Mouse (Mus musculus): Measurements from ENCODE around the gene Sh3bp5. TPM values are rescaled to one million over a fixed set of nuclear protein-coding genes. Genes with fewer than 3 reads are reported as not detected.

The Sh3bp5 gene
- polyA plus RNA-seq, 1 experiment from 2014 or later: 17.3 TPM

- WGBS: 72% methylated on average over 8 of the region's 8 CpGs
- H3K36me3 ChIP-seq (ENCODE audit: control insufficient read depth, insufficient read depth, low read length): no peaks in the 10 kb centered on the region
- ATAC-seq (replicated peaks; ENCODE audit: low FRiP score): no peak
- peak overlapping the region; percentile 28; the same call in 1 of the 2 replicates for H3K27ac ChIP-seq (ENCODE audit: low read depth, low read length)
- H3K27me3 ChIP-seq (replicated peaks; ENCODE audit: control insufficient read depth, insufficient read depth, low read length): no peaks in the 10 kb centered on the region
- H3K9me3 ChIP-seq (ENCODE audit: control insufficient read depth, low read length): no peaks in the 10 kb centered on the region
- no peak overlapping the region for H3K4me2 ChIP-seq
- no peak overlapping the region for H3K4me3 ChIP-seq (ENCODE audit: low read depth, low read length)
- H3K9ac ChIP-seq (ENCODE audit: low read depth, low read length): no peak overlapping the region
- no peak for DNase-seq (ENCODE audit: low spot score)
- peaks cover 33% of the 10 kb centered on the region for H3K4me1 ChIP-seq (replicated peaks; ENCODE audit: control insufficient read depth, insufficient read depth, low read length)
These were observed 27.2 kb downstream of the Sh3bp5 start for GRCm38 (mm10) chr14:31408666-31409065.

GRCm38 (mm10) chr14:31407911-31408604, 27.8 kb downstream of the Sh3bp5 start:
- no peak overlapping the region for H3K9ac ChIP-seq (ENCODE audit: low read depth, low read length)
- DNase-seq (ENCODE audit: low spot score): no peak
- 56% methylated on average over 6 of the region's 6 CpGs for WGBS

GRCm38 (mm10) chr14:31407208-31407607, 28.7 kb downstream of the Sh3bp5 start:
- Histone ChIP-seq H3K27ac (ENCODE audit: low read depth, low read length) (0 out of 2 replicates have a peak overlapping the region, but pooled peaks have one; percentile 62), H3K36me3 (ENCODE audit: control insufficient read depth, insufficient read depth, low read length) (no peaks in the 10 kb centered on the region), H3K9me3 (ENCODE audit: control insufficient read depth, low read length) (no peaks in the 10 kb centered on the region), H3K4me2 (no peak overlapping the region), H3K9ac (ENCODE audit: low read depth, low read length) (no peak overlapping the region), H3K4me1 (replicated peaks; ENCODE audit: control insufficient read depth, insufficient read depth, low read length) (peaks cover 42% of the 10 kb centered on the region), H3K27me3 (replicated peaks; ENCODE audit: control insufficient read depth, insufficient read depth, low read length) (no peaks in the 10 kb centered on the region), H3K4me3 (ENCODE audit: low read depth, low read length) (no peak overlapping the region)
- DNase-seq (ENCODE audit: low spot score) (no peak), ATAC-seq (replicated peaks; ENCODE audit: low FRiP score) (no peak)
- WGBS: 78% methylated on average over 15 of the region's 15 CpGs

More at GRCm38 (mm10) chr14:31407911-31408604, 27.8 kb downstream of the Sh3bp5 start:
- no peak overlapping the region for H3K4me3 ChIP-seq (ENCODE audit: low read depth, low read length)
- H3K27ac ChIP-seq (ENCODE audit: low read depth, low read length): peak overlapping the region; percentile 62
- H3K36me3 ChIP-seq (ENCODE audit: control insufficient read depth, insufficient read depth, low read length): no peaks in the 10 kb centered on the region
- 0 out of 2 replicates have a peak overlapping the region, but pooled peaks have one; percentile 7 for H3K4me2 ChIP-seq
- H3K4me1 ChIP-seq (replicated peaks; ENCODE audit: control insufficient read depth, insufficient read depth, low read length): peaks cover 36% of the 10 kb centered on the region
- no peak for ATAC-seq (replicated peaks; ENCODE audit: low FRiP score)
- H3K27me3 ChIP-seq (replicated peaks; ENCODE audit: control insufficient read depth, insufficient read depth, low read length): no peaks in the 10 kb centered on the region
- H3K9me3 ChIP-seq (ENCODE audit: control insufficient read depth, low read length): no peaks in the 10 kb centered on the region

GRCm38 (mm10) chr14:31406154-31406810, 29.6 kb downstream of the Sh3bp5 start:
- H3K4me1 ChIP-seq (replicated peaks; ENCODE audit: control insufficient read depth, insufficient read depth, low read length): peaks cover 46% of the 10 kb centered on the region
- ATAC-seq (replicated peaks; ENCODE audit: low FRiP score) (no peak), DNase-seq (ENCODE audit: low spot score) (no peak)
- no peaks in the 10 kb centered on the region for H3K27me3 ChIP-seq (replicated peaks; ENCODE audit: control insufficient read depth, insufficient read depth, low read length)
- no peaks in the 10 kb centered on the region for H3K9me3 ChIP-seq (ENCODE audit: control insufficient read depth, low read length)
- H3K4me2 ChIP-seq: no peak overlapping the region
- H3K36me3 ChIP-seq (ENCODE audit: control insufficient read depth, insufficient read depth, low read length): no peaks in the 10 kb centered on the region
- no peak overlapping the region for H3K27ac ChIP-seq (ENCODE audit: low read depth, low read length)
- H3K4me3 ChIP-seq (ENCODE audit: low read depth, low read length): no peak overlapping the region
- H3K9ac ChIP-seq (ENCODE audit: low read depth, low read length): no peak overlapping the region
- WGBS: 86% methylated on average over 12 of the region's 12 CpGs

GRCm38 (mm10) chr14:31405652-31406051, 30.2 kb downstream of the Sh3bp5 start:
- Histone ChIP-seq H3K27me3 (replicated peaks; ENCODE audit: control insufficient read depth, insufficient read depth, low read length) (no peaks in the 10 kb centered on the region), H3K27ac (ENCODE audit: low read depth, low read length) (no peak overlapping the region), H3K4me3 (ENCODE audit: low read depth, low read length) (no peak overlapping the region), H3K9me3 (ENCODE audit: control insufficient read depth, low read length) (no peaks in the 10 kb centered on the region), H3K4me2 (no peak overlapping the region), H3K36me3 (ENCODE audit: control insufficient read depth, insufficient read depth, low read length) (no peaks in the 10 kb centered on the region), H3K9ac (ENCODE audit: low read depth, low read length) (no peak overlapping the region), H3K4me1 (replicated peaks; ENCODE audit: control insufficient read depth, insufficient read depth, low read length) (peaks cover 51% of the 10 kb centered on the region)
- WGBS: 80% methylated on average over 6 of the region's 6 CpGs
- DNase-seq (ENCODE audit: low spot score): no peak
- ATAC-seq (replicated peaks; ENCODE audit: low FRiP score): no peak

- H3K4me1 ChIP-seq (replicated peaks; ENCODE audit: control insufficient read depth, insufficient read depth, low read length): peaks cover 52% of the 10 kb centered on the region
- H3K27ac ChIP-seq (ENCODE audit: low read depth, low read length): peak overlapping the region; percentile 64; the same call in 1 of the 2 replicates
- H3K9me3 ChIP-seq (ENCODE audit: control insufficient read depth, low read length): no peaks in the 10 kb centered on the region
- no peak overlapping the region for H3K4me3 ChIP-seq (ENCODE audit: low read depth, low read length)
- H3K27me3 ChIP-seq (replicated peaks; ENCODE audit: control insufficient read depth, insufficient read depth, low read length): no peaks in the 10 kb centered on the region
- no peaks in the 10 kb centered on the region for H3K36me3 ChIP-seq (ENCODE audit: control insufficient read depth, insufficient read depth, low read length)
- 72% methylated on average over 4 of the region's 4 CpGs for WGBS
- DNase-seq (ENCODE audit: low spot score): no peak
- no peak for ATAC-seq (replicated peaks; ENCODE audit: low FRiP score)
- H3K4me2 ChIP-seq: peak overlapping the region; percentile 46
- H3K9ac ChIP-seq (ENCODE audit: low read depth, low read length): no peak overlapping the region
These were observed 31.2 kb downstream of the Sh3bp5 start for GRCm38 (mm10) chr14:31404663-31405062.

GRCm38 (mm10) chr14:31403995-31404394, 31.9 kb downstream of the Sh3bp5 start:
- H3K9ac ChIP-seq (ENCODE audit: low read depth, low read length): peak overlapping the region; percentile 35; the same call in 1 of the 2 replicates
- H3K4me3 ChIP-seq (ENCODE audit: low read depth, low read length): no peak overlapping the region
- H3K4me2 ChIP-seq: peak overlapping the region; percentile 46
- ATAC-seq (replicated peaks; ENCODE audit: low FRiP score) (peak; percentile 92), DNase-seq (ENCODE audit: low spot score) (no peak)
- H3K27me3 ChIP-seq (replicated peaks; ENCODE audit: control insufficient read depth, insufficient read depth, low read length): no peaks in the 10 kb centered on the region
- peaks cover 52% of the 10 kb centered on the region for H3K4me1 ChIP-seq (replicated peaks; ENCODE audit: control insufficient read depth, insufficient read depth, low read length)
- no peaks in the 10 kb centered on the region for H3K9me3 ChIP-seq (ENCODE audit: control insufficient read depth, low read length)
- H3K27ac ChIP-seq (ENCODE audit: low read depth, low read length): peak overlapping the region; percentile 64; the same call in 1 of the 2 replicates
- no peaks in the 10 kb centered on the region for H3K36me3 ChIP-seq (ENCODE audit: control insufficient read depth, insufficient read depth, low read length)
- WGBS: 21% methylated on average over 8 of the region's 8 CpGs

GRCm38 (mm10) chr14:31403556-31403955, 32.3 kb downstream of the Sh3bp5 start:
- H3K9ac ChIP-seq (ENCODE audit: low read depth, low read length): no peak overlapping the region
- DNase-seq (ENCODE audit: low spot score) (no peak), ATAC-seq (replicated peaks; ENCODE audit: low FRiP score) (no peak; the same call in 1 of the 2 replicates)
- H3K4me2 ChIP-seq: peak overlapping the region; percentile 46
- H3K27ac ChIP-seq (ENCODE audit: low read depth, low read length): peak overlapping the region; percentile 64; the same call in 1 of the 2 replicates
- no peaks in the 10 kb centered on the region for H3K36me3 ChIP-seq (ENCODE audit: control insufficient read depth, insufficient read depth, low read length)
- H3K4me1 ChIP-seq (replicated peaks; ENCODE audit: control insufficient read depth, insufficient read depth, low read length): peaks cover 52% of the 10 kb centered on the region
- H3K9me3 ChIP-seq (ENCODE audit: control insufficient read depth, low read length): no peaks in the 10 kb centered on the region
- no peaks in the 10 kb centered on the region for H3K27me3 ChIP-seq (replicated peaks; ENCODE audit: control insufficient read depth, insufficient read depth, low read length)
- no peak overlapping the region for H3K4me3 ChIP-seq (ENCODE audit: low read depth, low read length)
- 56% methylated on average over 9 of the region's 9 CpGs for WGBS
